Mouse (Mus musculus) forebrain, postnatal 0 days (tissue): ENCODE data around the gene Shroom1. TPM values are rescaled to one million over a fixed set of nuclear protein-coding genes. Genes with fewer than 3 reads are reported as not detected.
A peak's percentile ranks its signal among the peaks of the same experiment; 100 is the strongest.

Experiments used
- ATAC-seq: fragments of 200-750 bp; cut with Nextera tagmentation; 2 replicates; pipeline ENCODE4 v1.8.0; 2017; ENCODE audit warnings: mild to moderate bottlenecking, moderate library complexity
- DNase-seq: peaks from one replicate; pipeline ENCODE4 v3.0.0-alpha.2; 2015
- H3K27ac ChIP-seq: fragments of 300-500 bp; sonication (generic); 2 replicates; pipeline ENCODE4 v1.5.1; 2014; ENCODE audit warnings: low read depth, mild to moderate bottlenecking, antibody characterized with exemption, low read length, moderate library complexity, mixed read lengths
- H3K27me3 ChIP-seq: fragments of 300-500 bp; sonication (generic); 2 replicates; pipeline ENCODE4 v1.6.1; 2014; ENCODE audit warnings: mild to moderate bottlenecking, low read length, mixed read lengths; ENCODE audit not compliant: insufficient read depth
- H3K36me3 ChIP-seq: fragments of 300-500 bp; sonication (generic); 2 replicates; pipeline ENCODE4 v1.6.1; 2014; ENCODE audit warnings: mild to moderate bottlenecking, moderate library complexity; ENCODE audit not compliant: insufficient read depth
- H3K4me1 ChIP-seq: fragments of 300-500 bp; sonication (generic); 2 replicates; pipeline ENCODE4 v1.6.1; 2014; ENCODE audit warnings: antibody characterized with exemption; ENCODE audit not compliant: insufficient read depth
- H3K4me2 ChIP-seq: fragments of 300-500 bp; sonication (generic); 2 replicates; pipeline ENCODE4 v1.6.1; 2014; ENCODE audit warnings: low read depth, mild to moderate bottlenecking, moderate library complexity
- H3K4me3 ChIP-seq: fragments of 300-500 bp; sonication (generic); 2 replicates; pipeline ENCODE4 v1.5.1; 2014; ENCODE audit warnings: low read depth, low read length, mixed read lengths
- H3K9ac ChIP-seq: fragments of 300-500 bp; sonication (generic); 2 replicates; pipeline ENCODE4 v1.6.1; 2014; ENCODE audit warnings: mild to moderate bottlenecking
- H3K9me3 ChIP-seq: fragments of 300-500 bp; sonication (generic); 2 replicates; pipeline ENCODE4 v1.6.1; 2016; ENCODE audit warnings: low read length
- CTCF ChIP-seq: sonication (generic); IDR thresholded peaks from 2 replicates; pipeline ENCODE4 v1.5.1; 2016; ENCODE audit warnings: antibody characterized with exemption, control low read depth, low read depth
- WGBS: fragments of 180-500 bp; shearing (Covaris S2); extraction: QIAGEN DNeasy Blood & Tissue Kit; methylation state at CpG from one replicate; pipeline ENCODE4 v1.1.7; 2014; 5-methylcytosine and 5-hydroxymethylcytosine counted together
- polyA plus RNA-seq: library from polyadenylated mRNA; unstranded; fragments of >200 nt; fragmentation: Nextera tagmentation; extraction: Ambion mirVana; gene quantifications from 2 replicates; pipeline ENCODE4 v1.2.1, GENCODE M21; 2015
- total RNA-seq: library from RNA; depleted of rRNA; stranded (reverse); fragments of >200 nt; gene quantifications from 2 replicates; pipeline ENCODE4 v1.2.3, GENCODE M21; 2014; rRNA removed

Gene Shroom1
- total RNA-seq (3.0 and 4.9 TPM in 2 replicates), polyA plus RNA-seq (2.0 TPM in 2 replicates)

GRCm38 (mm10) chr11:53456474-53457371 lies at the start of gene Shroom1, which contains the start of gene Gm10447:
Gene Shroom1, plus strand, starts transcription at chr11:53457205.
Gene Gm10447, minus strand, starts transcription at chr11:53457110.
- H3K4me1 ChIP-seq, result peaks cover 5% of the 10 kb centered on the region; the same call in 1 of the 2 replicates
- H3K27ac ChIP-seq, result no peak within 1 kb of the TSS
- peak; percentile 44 for DNase-seq
- ATAC-seq, result peak; percentile 60
- peak within 1 kb of the TSS; percentile 77 for H3K4me2 ChIP-seq
- peak within 1 kb of the TSS; percentile 43 for H3K4me3 ChIP-seq
- H3K27me3 ChIP-seq, result peaks cover 8% of the 10 kb centered on the region
- 5% methylated on average over 42 of the region's 42 CpGs for WGBS
- H3K36me3 ChIP-seq, result no peaks in the 10 kb centered on the region
- no peaks in the 10 kb centered on the region for H3K9me3 ChIP-seq
- H3K9ac ChIP-seq, result peak within 1 kb of the TSS; percentile 43
- peak; percentile 48 for TF ChIP-seq CTCF

GRCm38 (mm10) chr11:53411738-53412137 lies 45.3 kb upstream of the Shroom1 start:
- no peaks in the 10 kb centered on the region for H3K27me3 ChIP-seq
- DNase-seq, result peak; percentile 32
- H3K9me3 ChIP-seq, result no peaks in the 10 kb centered on the region
- TF ChIP-seq CTCF, result peak; percentile 67
- H3K27ac ChIP-seq, result no peak overlapping the region
- peaks cover 79% of the 10 kb centered on the region for H3K36me3 ChIP-seq
- H3K4me2 ChIP-seq, result no peak overlapping the region
- no peaks in the 10 kb centered on the region for H3K4me1 ChIP-seq
- H3K4me3 ChIP-seq, result no peak overlapping the region
- no peak overlapping the region for H3K9ac ChIP-seq
- ATAC-seq, result no peak

GRCm38 (mm10) chr11:53413871-53414270 lies 43.1 kb upstream of the Shroom1 start:
- 94% methylated on average over 4 of the region's 4 CpGs for WGBS
- no peak overlapping the region for H3K9ac ChIP-seq
- no peak for ATAC-seq

GRCm38 (mm10) chr11:53418048-53418447 lies 39.0 kb upstream of the Shroom1 start:
- H3K9ac ChIP-seq, result no peak overlapping the region
- no peaks in the 10 kb centered on the region for H3K4me1 ChIP-seq
- no peak for TF ChIP-seq CTCF
- DNase-seq, result no peak
- peaks cover 70% of the 10 kb centered on the region for H3K36me3 ChIP-seq
- H3K4me3 ChIP-seq, result no peak overlapping the region
- H3K9me3 ChIP-seq, result no peaks in the 10 kb centered on the region
- no peaks in the 10 kb centered on the region for H3K27me3 ChIP-seq
- no peak for ATAC-seq
- no peak overlapping the region for H3K27ac ChIP-seq
- H3K4me2 ChIP-seq, result no peak overlapping the region

More at GRCm38 (mm10) chr11:53413871-53414270, 43.1 kb upstream of the Shroom1 start:
- Histone ChIP-seq H3K36me3 (peaks cover 85% of the 10 kb centered on the region), H3K9me3 (no peaks in the 10 kb centered on the region), H3K27ac (no peak overlapping the region), H3K4me1 (no peaks in the 10 kb centered on the region), H3K27me3 (no peaks in the 10 kb centered on the region), H3K4me2 (no peak overlapping the region), H3K4me3 (no peak overlapping the region)
- no peak for DNase-seq
- no peak for TF ChIP-seq CTCF

- no peak for ATAC-seq
- no peaks in the 10 kb centered on the region for H3K4me1 ChIP-seq
- H3K27ac ChIP-seq, result no peak within 1 kb of the TSS
- no peaks in the 10 kb centered on the region for H3K27me3 ChIP-seq
- DNase-seq, result no peak
- 88% methylated on average over 4 of the region's 4 CpGs for WGBS
- no peak within 1 kb of the TSS for H3K9ac ChIP-seq
- H3K4me2 ChIP-seq, result no peak within 1 kb of the TSS
- H3K36me3 ChIP-seq, result peaks cover 26% of the 10 kb centered on the region
- no peak for TF ChIP-seq CTCF
- no peaks in the 10 kb centered on the region for H3K9me3 ChIP-seq
- no peak within 1 kb of the TSS for H3K4me3 ChIP-seq
Measured at GRCm38 (mm10) chr11:53423036-53423435, 34.0 kb upstream of the Shroom1 start, which contains the start of gene Leap2. Gene Leap2, minus strand, starts transcription at chr11:53423170.

GRCm38 (mm10) chr11:53424826-53425225 lies 32.2 kb upstream of the Shroom1 start:
- H3K27me3 ChIP-seq, result no peaks in the 10 kb centered on the region
- no peak overlapping the region for H3K4me3 ChIP-seq
- peaks cover 22% of the 10 kb centered on the region for H3K36me3 ChIP-seq
- H3K9ac ChIP-seq, result no peak overlapping the region
- H3K9me3 ChIP-seq, result no peaks in the 10 kb centered on the region
- TF ChIP-seq CTCF, result no peak
- 76% methylated on average over 2 of the region's 2 CpGs for WGBS
- H3K4me2 ChIP-seq, result no peak overlapping the region
- ATAC-seq (no peak), DNase-seq (no peak)
- no peak overlapping the region for H3K27ac ChIP-seq
- H3K4me1 ChIP-seq, result no peaks in the 10 kb centered on the region

GRCm38 (mm10) chr11:53425251-53425650 lies 31.8 kb upstream of the Shroom1 start:
- H3K9me3 ChIP-seq, result no peaks in the 10 kb centered on the region
- H3K36me3 ChIP-seq, result peaks cover 18% of the 10 kb centered on the region
- no peaks in the 10 kb centered on the region for H3K4me1 ChIP-seq
- no peak overlapping the region for H3K4me2 ChIP-seq
- no peak for ATAC-seq
- no peak for TF ChIP-seq CTCF
- no peak for DNase-seq
- 71% methylated on average over 3 of the region's 3 CpGs for WGBS
- no peaks in the 10 kb centered on the region for H3K27me3 ChIP-seq
- no peak overlapping the region for H3K9ac ChIP-seq
- H3K27ac ChIP-seq, result no peak overlapping the region
- H3K4me3 ChIP-seq, result no peak overlapping the region
